Mouse (Mus musculus) embryonic fibroblast, embryonic 13.5 days (primary cell): ENCODE results near the gene Ppp1r14b.

Experiments used
- CTCF ChIP-seq: IDR thresholded peaks from 2 replicates; pipeline ENCODE4 v1.5.1; 2011; ENCODE audit warnings: mild to moderate bottlenecking, control low read depth, low read length, moderate library complexity, borderline replicate concordance; ENCODE audit not compliant: insufficient read depth
- POLR2A ChIP-seq: IDR thresholded peaks from 2 replicates; pipeline ENCODE4 v1.6.1; 2011; ENCODE audit warnings: low read depth, mild to moderate bottlenecking, control low read depth, low read length, moderate library complexity

DNA sequence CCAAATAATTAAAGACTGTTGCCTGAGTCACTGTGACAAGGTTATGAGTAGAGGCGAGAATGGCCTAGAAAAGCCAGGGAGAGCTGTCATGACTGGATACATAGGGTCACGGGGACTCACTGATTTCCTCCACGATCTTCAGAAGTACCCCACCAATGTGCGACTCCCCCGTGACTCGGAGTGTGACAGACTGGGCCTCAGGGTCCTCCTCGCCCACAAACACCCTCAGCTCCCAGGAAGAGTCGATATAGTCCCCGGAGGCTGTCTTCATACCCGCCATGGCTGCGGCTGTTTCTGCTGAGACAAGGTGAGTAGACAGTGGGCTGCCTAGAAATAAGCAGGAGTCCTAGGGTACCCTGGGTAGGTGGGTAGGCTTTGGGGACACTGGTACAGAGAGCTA, 43.8 kb downstream of the Ppp1r14b start:
- TF ChIP-seq CTCF, result no peak
- TF ChIP-seq POLR2A, result no peak
